Mouse (Mus musculus): ENCODE measurements around the gene Aldh1a2. TPM values are rescaled to one million over a fixed set of nuclear protein-coding genes. Genes with fewer than 3 reads are reported as not detected.

The Aldh1a2 gene
- total and polyA plus RNA-seq, 3 experiments, result not detected

DNA sequence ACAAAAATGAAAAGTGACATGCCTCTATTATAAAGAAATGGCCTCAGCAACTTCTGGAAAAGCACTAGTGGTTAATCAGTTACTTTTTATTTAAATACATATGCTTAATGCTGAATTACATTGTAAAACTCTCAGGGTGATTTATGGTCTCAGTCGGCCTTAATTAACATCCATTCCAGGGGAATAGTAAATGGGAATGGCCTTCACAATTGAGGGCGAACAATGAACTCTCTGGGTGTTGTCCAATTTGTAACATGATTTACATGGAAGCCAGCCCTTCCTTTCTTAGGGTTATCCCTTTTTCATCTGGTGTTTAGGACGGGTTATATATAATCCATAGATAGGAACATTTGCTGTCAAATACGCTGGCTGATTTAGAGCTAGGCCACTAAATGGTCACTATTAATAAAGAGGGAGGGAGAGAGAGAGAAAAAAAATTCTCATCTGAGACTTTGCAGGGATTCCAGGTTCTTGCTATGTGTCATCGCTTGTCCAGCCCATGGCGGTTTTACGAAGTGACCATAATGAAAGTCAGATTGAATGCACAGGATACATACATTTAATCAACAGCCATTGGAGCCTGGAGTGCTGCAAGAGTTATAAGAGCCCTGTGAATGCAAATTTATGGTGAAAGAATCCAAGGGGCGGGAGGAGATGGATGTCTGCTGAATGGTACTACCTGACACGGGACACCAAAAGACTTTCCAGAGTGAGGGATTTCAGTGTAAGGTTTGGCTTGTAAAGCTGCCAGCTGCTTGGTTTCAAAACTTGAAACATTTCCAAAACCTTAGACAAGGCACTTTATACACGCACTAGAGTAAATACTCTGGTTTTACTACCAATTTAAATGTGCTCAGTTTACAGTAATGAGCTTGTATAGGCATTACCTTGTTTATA lies 26.2 kb downstream of the Aldh1a2 start:
- TF ChIP-seq GATA1 (IDR thresholded peaks at IDR 0.05; ENCODE audit: borderline replicate concordance, low read length), result no peak
- TF ChIP-seq CTCF (IDR thresholded peaks at IDR 0.05; ENCODE audit: low read depth, low read length), result no peak
- TF ChIP-seq TAL1 (conservative IDR thresholded peaks at IDR 0.05; ENCODE audit: low read depth, low read length), result no peak
- no peak for TF ChIP-seq POLR2AphosphoS5 (IDR thresholded peaks at IDR 0.05; ENCODE audit: insufficient replicate concordance, low read depth, low read length)
- no peak for TF ChIP-seq GATA2 (IDR thresholded peaks at IDR 0.05; ENCODE audit: borderline replicate concordance, low read depth, low read length)

DNA sequence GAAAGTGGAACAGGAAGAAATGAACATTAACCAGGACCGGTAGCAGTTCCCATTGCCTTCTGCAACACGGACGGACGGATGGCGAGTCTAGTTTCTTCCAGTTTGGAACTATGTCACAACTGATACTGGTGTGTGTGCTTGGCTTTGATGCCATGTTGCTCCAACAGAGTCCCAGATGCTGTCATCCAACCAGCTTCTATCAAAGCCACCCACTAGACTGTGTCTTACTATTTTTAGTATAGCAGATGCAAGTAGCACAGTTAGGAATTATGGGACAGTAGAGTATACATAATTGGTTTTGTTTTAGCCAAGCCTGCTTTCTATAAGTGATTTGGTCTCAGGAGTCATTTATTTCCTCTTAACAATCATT lies 26.8 kb downstream of the Aldh1a2 start:
- H3K4me3 ChIP-seq (ENCODE audit: low read depth, low read length), result no peak overlapping the region
- no peak for DNase-seq (ENCODE audit: low spot score)
- no peaks in the 10 kb centered on the region for H3K36me3 ChIP-seq (replicated peaks)
- TF ChIP-seq POLR2AphosphoS5 (IDR thresholded peaks at IDR 0.05; ENCODE audit: insufficient replicate concordance, low read depth, low read length) (no peak), GATA2 (IDR thresholded peaks at IDR 0.05; ENCODE audit: borderline replicate concordance, low read depth, low read length) (no peak), CTCF (IDR thresholded peaks at IDR 0.05; ENCODE audit: low read depth, low read length) (no peak), TAL1 (conservative IDR thresholded peaks at IDR 0.05; ENCODE audit: low read depth, low read length) (no peak), GATA1 (IDR thresholded peaks at IDR 0.05; ENCODE audit: borderline replicate concordance, low read length) (no peak)
- H3K27me3 ChIP-seq (ENCODE audit: insufficient read depth, low read length), result peaks cover 4% of the 10 kb centered on the region; the same call in 1 of the 2 replicates
- no peaks in the 10 kb centered on the region for H3K9me3 ChIP-seq (replicated peaks)
- no peaks in the 10 kb centered on the region for H3K4me1 ChIP-seq (ENCODE audit: insufficient read depth, low read depth, low read length)
- no peak for ATAC-seq (ENCODE audit: extremely low read depth, insufficient number of reproducible peaks, low FRiP score, poor library complexity, severe bottlenecking)

More for the DNA sequence above, 26.2 kb downstream of the Aldh1a2 start:
- no peak for ATAC-seq (ENCODE audit: extremely low read depth, insufficient number of reproducible peaks, low FRiP score, poor library complexity, severe bottlenecking)
- no peaks in the 10 kb centered on the region for H3K36me3 ChIP-seq (replicated peaks)
- H3K4me3 ChIP-seq (ENCODE audit: low read depth, low read length), result no peak overlapping the region
- no peaks in the 10 kb centered on the region for H3K4me1 ChIP-seq (ENCODE audit: insufficient read depth, low read depth, low read length)
- H3K27me3 ChIP-seq (ENCODE audit: insufficient read depth, low read length), result peaks cover 4% of the 10 kb centered on the region; the same call in 1 of the 2 replicates
- no peak for DNase-seq (ENCODE audit: low spot score)
- H3K9me3 ChIP-seq (replicated peaks), result no peaks in the 10 kb centered on the region

DNA sequence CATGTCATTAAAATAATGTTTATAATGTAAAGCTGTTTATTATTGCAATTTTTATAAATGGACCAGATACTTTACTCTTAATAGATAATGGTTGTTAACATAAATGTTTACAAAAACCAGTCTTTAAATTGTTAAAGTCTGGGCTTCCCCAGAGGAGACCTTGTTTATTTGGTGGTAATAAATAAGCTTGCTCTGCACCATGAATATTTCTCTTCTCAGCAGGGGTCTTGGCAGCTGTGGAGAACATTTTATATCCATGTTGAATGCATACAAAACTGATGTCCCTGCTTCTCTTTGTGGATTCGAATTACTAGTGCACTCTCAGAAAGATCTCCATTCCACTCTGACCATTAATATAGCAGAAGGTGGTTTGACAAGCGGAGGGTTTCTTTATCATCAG lies 38.8 kb downstream of the Aldh1a2 start:
- Histone ChIP-seq H3K27me3 (ENCODE audit: insufficient read depth, low read length) (peaks cover 5% of the 10 kb centered on the region), H3K4me3 (ENCODE audit: low read depth, low read length) (no peak overlapping the region), H3K36me3 (replicated peaks) (no peaks in the 10 kb centered on the region), H3K4me1 (ENCODE audit: insufficient read depth, low read depth, low read length) (no peaks in the 10 kb centered on the region), H3K9me3 (replicated peaks) (no peaks in the 10 kb centered on the region)
- no peak for DNase-seq (ENCODE audit: low spot score)
- TF ChIP-seq GATA1 (IDR thresholded peaks at IDR 0.05; ENCODE audit: borderline replicate concordance, low read length), result no peak
- ATAC-seq (ENCODE audit: extremely low read depth, insufficient number of reproducible peaks, low FRiP score, poor library complexity, severe bottlenecking), result no peak

DNA sequence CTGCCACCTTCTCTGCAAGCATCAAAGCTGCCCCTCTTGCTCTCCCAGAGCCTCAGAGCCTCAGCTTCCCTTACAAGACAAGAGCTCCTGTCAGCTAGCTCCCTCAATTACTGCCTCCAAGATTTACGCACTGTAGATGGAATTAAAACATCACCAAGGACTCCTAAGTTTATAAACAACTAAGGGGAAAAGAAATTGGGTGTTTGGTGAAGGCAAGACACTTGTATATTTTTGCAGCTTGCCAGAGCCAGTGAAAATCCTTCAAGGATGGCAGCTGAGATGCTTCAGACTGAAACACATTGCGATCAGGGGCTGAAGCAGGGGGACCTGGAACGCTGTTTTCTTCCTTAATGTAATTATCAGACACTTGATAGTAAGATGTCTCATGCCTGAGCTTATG lies 47.1 kb downstream of the Aldh1a2 start:
- Histone ChIP-seq H3K9me3 (replicated peaks) (no peaks in the 10 kb centered on the region), H3K4me1 (ENCODE audit: insufficient read depth, low read depth, low read length) (no peaks in the 10 kb centered on the region), H3K36me3 (replicated peaks) (no peaks in the 10 kb centered on the region), H3K27me3 (ENCODE audit: insufficient read depth, low read length) (no peaks in the 10 kb centered on the region; the same call in 1 of the 2 replicates), H3K4me3 (ENCODE audit: low read depth, low read length) (no peak overlapping the region)
- ATAC-seq (ENCODE audit: extremely low read depth, insufficient number of reproducible peaks, low FRiP score, poor library complexity, severe bottlenecking) (no peak), DNase-seq (ENCODE audit: low spot score) (no peak)
- TF ChIP-seq GATA2 (IDR thresholded peaks at IDR 0.05; ENCODE audit: borderline replicate concordance, low read depth, low read length) (no peak), TAL1 (conservative IDR thresholded peaks at IDR 0.05; ENCODE audit: low read depth, low read length) (no peak), GATA1 (IDR thresholded peaks at IDR 0.05; ENCODE audit: borderline replicate concordance, low read length) (no peak), POLR2AphosphoS5 (IDR thresholded peaks at IDR 0.05; ENCODE audit: insufficient replicate concordance, low read depth, low read length) (no peak), CTCF (IDR thresholded peaks at IDR 0.05; ENCODE audit: low read depth, low read length) (no peak)

DNA sequence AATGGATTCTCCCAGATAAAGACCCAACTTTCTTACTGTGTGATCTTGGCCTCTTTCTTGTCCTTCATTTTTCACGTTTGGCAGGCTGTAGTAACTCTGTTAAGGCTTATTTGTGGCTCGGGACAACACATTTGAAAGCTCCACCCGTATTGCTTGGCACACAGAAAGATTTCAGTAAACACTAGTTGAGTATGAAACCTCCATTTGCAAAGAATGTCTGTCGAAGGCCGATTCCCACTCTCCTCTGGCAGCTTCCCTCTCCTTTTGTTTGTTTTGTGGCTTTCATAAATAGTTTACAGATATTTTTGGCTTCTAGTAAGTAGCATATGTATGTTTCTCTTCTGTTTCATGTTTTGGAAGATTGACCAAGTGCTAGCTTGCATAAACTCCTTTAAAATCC lies 54.1 kb downstream of the Aldh1a2 start:
- ATAC-seq (ENCODE audit: extremely low read depth, insufficient number of reproducible peaks, low FRiP score, poor library complexity, severe bottlenecking) (no peak), DNase-seq (ENCODE audit: low spot score) (no peak)
- H3K9me3 ChIP-seq (replicated peaks), result no peaks in the 10 kb centered on the region
- no peaks in the 10 kb centered on the region for H3K27me3 ChIP-seq (ENCODE audit: insufficient read depth, low read length)
- no peak overlapping the region for H3K4me3 ChIP-seq (ENCODE audit: low read depth, low read length)
- H3K4me1 ChIP-seq (ENCODE audit: insufficient read depth, low read depth, low read length), result no peaks in the 10 kb centered on the region
- TF ChIP-seq GATA2 (IDR thresholded peaks at IDR 0.05; ENCODE audit: borderline replicate concordance, low read depth, low read length), result no peak
- TF ChIP-seq GATA1 (IDR thresholded peaks at IDR 0.05; ENCODE audit: borderline replicate concordance, low read length), result no peak
- TF ChIP-seq CTCF (IDR thresholded peaks at IDR 0.05; ENCODE audit: low read depth, low read length), result no peak
- no peak for TF ChIP-seq POLR2AphosphoS5 (IDR thresholded peaks at IDR 0.05; ENCODE audit: insufficient replicate concordance, low read depth, low read length)
- no peak for TF ChIP-seq TAL1 (conservative IDR thresholded peaks at IDR 0.05; ENCODE audit: low read depth, low read length)
- no peaks in the 10 kb centered on the region for H3K36me3 ChIP-seq (replicated peaks)

DNA sequence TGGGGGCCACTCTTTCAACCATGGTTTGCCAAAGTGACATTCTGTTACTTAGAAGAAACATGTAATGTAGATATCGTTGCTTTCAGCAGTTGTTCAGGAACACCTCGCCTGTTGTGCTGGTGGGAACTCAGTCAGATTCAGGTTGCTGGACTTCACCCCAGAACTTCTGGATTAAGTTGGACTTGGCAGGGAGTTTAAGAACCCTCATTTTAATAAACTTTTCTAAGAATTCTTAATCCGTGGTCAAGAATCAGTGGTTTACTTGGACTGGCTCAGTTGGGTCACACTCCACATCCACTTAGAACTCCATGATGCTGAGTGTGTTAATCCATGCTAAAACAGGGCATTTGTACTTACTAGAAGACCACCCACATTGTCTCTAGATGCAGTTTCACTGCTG lies 54.6 kb downstream of the Aldh1a2 start:
- H3K9me3 ChIP-seq (replicated peaks), result no peaks in the 10 kb centered on the region
- no peak for ATAC-seq (ENCODE audit: extremely low read depth, insufficient number of reproducible peaks, low FRiP score, poor library complexity, severe bottlenecking)
- no peak for DNase-seq (ENCODE audit: low spot score)
- TF ChIP-seq TAL1 (conservative IDR thresholded peaks at IDR 0.05; ENCODE audit: low read depth, low read length) (no peak), CTCF (IDR thresholded peaks at IDR 0.05; ENCODE audit: low read depth, low read length) (no peak), GATA1 (IDR thresholded peaks at IDR 0.05; ENCODE audit: borderline replicate concordance, low read length) (no peak), GATA2 (IDR thresholded peaks at IDR 0.05; ENCODE audit: borderline replicate concordance, low read depth, low read length) (no peak), POLR2AphosphoS5 (IDR thresholded peaks at IDR 0.05; ENCODE audit: insufficient replicate concordance, low read depth, low read length) (no peak)
- H3K27me3 ChIP-seq (ENCODE audit: insufficient read depth, low read length), result peaks cover 4% of the 10 kb centered on the region
- no peaks in the 10 kb centered on the region for H3K36me3 ChIP-seq (replicated peaks)
- H3K4me1 ChIP-seq (ENCODE audit: insufficient read depth, low read depth, low read length), result no peaks in the 10 kb centered on the region
- no peak overlapping the region for H3K4me3 ChIP-seq (ENCODE audit: low read depth, low read length)

All from G1E (cell line).